Mouse (Mus musculus) forebrain, embryonic 13.5 days (tissue): Measurements from ENCODE around the gene Rnf215. TPM values are rescaled to one million over a fixed set of nuclear protein-coding genes. Genes with fewer than 3 reads are reported as not detected.
A peak's percentile ranks its signal among the peaks of the same experiment; 100 is the strongest.

ENCODE experiments used
- ATAC-seq: fragments of 200-750 bp; cut with Nextera tagmentation; 2 replicates; pipeline ENCODE4 v1.8.0; 2017
- H3K27ac ChIP-seq: fragments of 300-500 bp; sonication (generic); 2 replicates; pipeline ENCODE4 v1.5.1; 2015; ENCODE audit warnings: inconsistent platforms, mild to moderate bottlenecking, moderate library complexity
- H3K27me3 ChIP-seq: fragments of 300-500 bp; sonication (generic); 2 replicates; pipeline ENCODE4 v1.6.1; 2015; ENCODE audit warnings: mild to moderate bottlenecking, inconsistent platforms
- H3K36me3 ChIP-seq: fragments of 300-500 bp; sonication (generic); 2 replicates; pipeline ENCODE4 v1.6.1; 2015; ENCODE audit warnings: mild to moderate bottlenecking, inconsistent platforms; ENCODE audit not compliant: poor library complexity, severe bottlenecking
- H3K4me1 ChIP-seq: fragments of 300-500 bp; sonication (generic); 2 replicates; pipeline ENCODE4 v1.6.1; 2015; ENCODE audit warnings: inconsistent platforms
- H3K4me2 ChIP-seq: fragments of 300-500 bp; sonication (generic); 2 replicates; pipeline ENCODE4 v1.6.1; 2015; ENCODE audit warnings: inconsistent platforms, mild to moderate bottlenecking, moderate library complexity
- H3K4me3 ChIP-seq: fragments of 300-500 bp; sonication (generic); 2 replicates; pipeline ENCODE4 v1.5.1; 2015; ENCODE audit warnings: mild to moderate bottlenecking, inconsistent platforms
- H3K9ac ChIP-seq: fragments of 300-500 bp; sonication (generic); 2 replicates; pipeline ENCODE4 v1.6.1; 2015; ENCODE audit warnings: mild to moderate bottlenecking, inconsistent platforms
- H3K9me3 ChIP-seq: fragments of 300-500 bp; sonication (generic); replicated peaks from 2 replicates; pipeline ENCODE4 v1.6.1; 2016; ENCODE audit warnings: inconsistent platforms
- WGBS: fragments of 180-500 bp; shearing (Covaris S2); methylation state at CpG from one replicate; pipeline ENCODE4 v1.1.7; 2015; 5-methylcytosine and 5-hydroxymethylcytosine counted together
- polyA plus RNA-seq: library from polyadenylated mRNA; unstranded; fragments of >200 nt; fragmentation: Nextera tagmentation; extraction: Ambion mirVana; gene quantifications from 2 replicates; pipeline ENCODE4 v1.2.1, GENCODE M21; 2015

Rnf215 gene
- polyA plus RNA-seq, 1 experiment from 2014 or later: 37.5 TPM

DNA sequence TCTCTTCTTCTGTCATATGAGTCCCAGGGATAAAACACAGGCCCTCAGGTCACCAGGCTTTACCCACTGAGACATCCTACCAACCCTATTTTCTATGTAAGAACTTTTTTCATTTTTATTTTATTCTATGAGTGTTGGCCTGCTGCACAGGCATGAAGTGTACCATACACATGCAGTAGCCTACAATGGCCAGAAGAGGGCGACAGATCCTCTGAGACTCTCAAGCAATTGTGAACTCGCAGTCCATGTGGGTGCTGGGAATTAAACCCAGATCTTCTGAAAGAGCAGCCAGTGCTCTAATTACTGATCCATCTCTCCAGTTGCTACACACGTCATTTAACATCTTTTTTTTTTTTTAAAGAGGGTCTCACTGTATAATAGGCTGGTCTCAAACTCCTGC, 1.6 kb upstream of the Rnf215 start:
- no peak overlapping the region for H3K4me2 ChIP-seq
- H3K27me3 ChIP-seq: no peaks in the 10 kb centered on the region
- WGBS: 57% methylated on average over 3 of the region's 3 CpGs
- H3K4me1 ChIP-seq: peaks cover 26% of the 10 kb centered on the region
- ATAC-seq: no peak
- no peak overlapping the region for H3K27ac ChIP-seq
- H3K9me3 ChIP-seq: no peaks in the 10 kb centered on the region
- no peak overlapping the region for H3K4me3 ChIP-seq
- peaks cover 18% of the 10 kb centered on the region for H3K36me3 ChIP-seq
- no peak overlapping the region for H3K9ac ChIP-seq

DNA sequence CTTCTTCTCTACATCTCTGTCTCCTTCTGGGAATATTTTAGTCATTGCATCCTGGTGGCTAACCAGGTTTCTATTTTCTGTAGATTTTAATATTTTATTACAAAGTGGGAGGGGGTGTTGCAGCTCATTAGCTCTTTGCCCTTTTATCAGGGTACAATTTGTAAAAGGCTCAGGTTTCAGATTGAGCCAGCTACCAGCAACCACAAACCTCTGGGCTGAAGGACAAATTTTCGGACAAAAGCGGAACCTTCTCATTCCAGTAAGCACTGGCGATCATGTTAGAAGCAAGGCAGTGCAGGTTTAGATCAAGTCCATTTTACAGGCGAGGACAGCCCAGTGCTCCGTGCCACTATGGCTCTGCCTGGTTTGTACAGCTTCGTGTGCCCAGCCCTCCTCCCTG, 602 bp upstream of the Rnf215 start:
- H3K27me3 ChIP-seq: no peaks in the 10 kb centered on the region
- no peak overlapping the region for H3K9ac ChIP-seq
- peak overlapping the region; percentile 71 for H3K4me3 ChIP-seq
- H3K9me3 ChIP-seq: no peaks in the 10 kb centered on the region
- H3K27ac ChIP-seq: no peak overlapping the region
- H3K4me2 ChIP-seq: peak overlapping the region; percentile 91
- H3K4me1 ChIP-seq: peaks cover 26% of the 10 kb centered on the region
- peaks cover 27% of the 10 kb centered on the region for H3K36me3 ChIP-seq
- 57% methylated on average over 6 of the region's 6 CpGs for WGBS
- no peak for ATAC-seq

DNA sequence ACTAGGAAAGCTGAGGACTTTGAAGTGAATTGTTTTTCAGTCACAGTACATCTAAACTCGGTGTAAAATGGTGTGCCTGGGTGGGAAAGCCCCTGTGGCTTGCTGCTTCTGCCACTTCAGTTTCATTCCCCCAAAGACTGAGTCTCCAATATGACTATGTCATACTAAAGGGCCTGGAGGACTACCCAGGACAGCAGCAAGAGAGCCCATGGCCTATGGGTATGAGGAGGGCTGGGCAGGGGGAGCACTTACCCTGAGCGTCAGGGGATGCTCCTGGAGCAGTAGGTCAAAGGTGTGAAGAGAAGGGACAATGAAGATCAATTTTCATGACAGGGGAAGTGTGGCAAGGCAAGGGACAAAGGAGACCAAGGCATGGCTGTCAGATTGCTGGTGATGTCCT, 4.0 kb downstream of the Rnf215 start:
- ATAC-seq: no peak
- no peaks in the 10 kb centered on the region for H3K27me3 ChIP-seq
- WGBS: 78% methylated on average over 2 of the region's 2 CpGs
- H3K4me1 ChIP-seq: peaks cover 26% of the 10 kb centered on the region
- no peaks in the 10 kb centered on the region for H3K9me3 ChIP-seq
- no peak overlapping the region for H3K9ac ChIP-seq
- no peak overlapping the region for H3K27ac ChIP-seq
- H3K36me3 ChIP-seq: peaks cover 71% of the 10 kb centered on the region
- H3K4me3 ChIP-seq: no peak overlapping the region
- H3K4me2 ChIP-seq: no peak overlapping the region

DNA sequence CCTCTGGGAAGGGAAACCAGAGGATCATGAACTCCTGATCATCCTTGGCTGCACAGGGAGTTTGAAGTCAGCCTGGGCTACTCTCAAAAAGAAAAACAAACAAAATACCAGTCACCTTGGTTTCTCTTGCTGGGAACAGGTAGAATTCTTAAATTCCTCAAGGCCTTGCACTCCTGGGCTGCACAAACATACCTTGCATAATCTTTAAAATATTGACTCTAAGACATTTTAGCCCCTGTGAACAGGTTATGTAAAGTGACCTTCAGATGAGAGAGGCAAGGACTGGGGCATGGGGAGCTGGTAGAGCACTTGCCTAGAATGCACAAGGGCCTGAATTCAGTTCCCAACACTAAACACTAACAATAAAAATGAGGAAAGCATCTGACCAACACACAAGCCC, 6.5 kb downstream of the Rnf215 start:
- no peaks in the 10 kb centered on the region for H3K27me3 ChIP-seq
- H3K4me2 ChIP-seq: no peak overlapping the region
- no peak overlapping the region for H3K27ac ChIP-seq
- ATAC-seq: no peak
- H3K4me1 ChIP-seq: peaks cover 16% of the 10 kb centered on the region
- no peaks in the 10 kb centered on the region for H3K9me3 ChIP-seq
- H3K36me3 ChIP-seq: peaks cover 81% of the 10 kb centered on the region
- no peak overlapping the region for H3K9ac ChIP-seq
- H3K4me3 ChIP-seq: no peak overlapping the region

DNA sequence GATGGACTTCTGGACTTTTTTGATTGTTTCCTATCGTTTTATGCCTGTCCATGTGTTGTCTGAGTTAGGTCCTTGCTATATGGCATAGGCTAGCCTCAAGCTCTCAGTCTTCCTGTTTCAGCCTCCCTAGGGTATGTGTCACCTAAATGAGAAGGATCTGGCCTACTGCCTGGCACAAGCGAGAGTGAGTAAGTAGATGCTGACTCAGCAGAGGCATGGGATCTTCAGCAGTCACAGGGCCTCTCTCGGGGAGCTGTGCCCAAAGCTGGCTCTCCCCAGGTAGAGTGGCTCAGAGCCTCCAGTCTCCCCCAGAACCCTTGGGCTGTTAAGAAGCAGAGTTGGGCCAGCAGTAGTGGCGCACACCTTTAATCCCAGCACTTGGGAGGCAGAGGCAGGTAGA, 7.3 kb downstream of the Rnf215 start:
- H3K9ac ChIP-seq: no peak overlapping the region
- H3K36me3 ChIP-seq: peaks cover 77% of the 10 kb centered on the region
- no peaks in the 10 kb centered on the region for H3K27me3 ChIP-seq
- 89% methylated on average over 4 of the region's 4 CpGs for WGBS
- no peak overlapping the region for H3K4me2 ChIP-seq
- H3K4me3 ChIP-seq: no peak overlapping the region
- no peaks in the 10 kb centered on the region for H3K9me3 ChIP-seq
- ATAC-seq: no peak
- H3K27ac ChIP-seq: no peak overlapping the region
- peaks cover 7% of the 10 kb centered on the region; the same call in 1 of the 2 replicates for H3K4me1 ChIP-seq

DNA sequence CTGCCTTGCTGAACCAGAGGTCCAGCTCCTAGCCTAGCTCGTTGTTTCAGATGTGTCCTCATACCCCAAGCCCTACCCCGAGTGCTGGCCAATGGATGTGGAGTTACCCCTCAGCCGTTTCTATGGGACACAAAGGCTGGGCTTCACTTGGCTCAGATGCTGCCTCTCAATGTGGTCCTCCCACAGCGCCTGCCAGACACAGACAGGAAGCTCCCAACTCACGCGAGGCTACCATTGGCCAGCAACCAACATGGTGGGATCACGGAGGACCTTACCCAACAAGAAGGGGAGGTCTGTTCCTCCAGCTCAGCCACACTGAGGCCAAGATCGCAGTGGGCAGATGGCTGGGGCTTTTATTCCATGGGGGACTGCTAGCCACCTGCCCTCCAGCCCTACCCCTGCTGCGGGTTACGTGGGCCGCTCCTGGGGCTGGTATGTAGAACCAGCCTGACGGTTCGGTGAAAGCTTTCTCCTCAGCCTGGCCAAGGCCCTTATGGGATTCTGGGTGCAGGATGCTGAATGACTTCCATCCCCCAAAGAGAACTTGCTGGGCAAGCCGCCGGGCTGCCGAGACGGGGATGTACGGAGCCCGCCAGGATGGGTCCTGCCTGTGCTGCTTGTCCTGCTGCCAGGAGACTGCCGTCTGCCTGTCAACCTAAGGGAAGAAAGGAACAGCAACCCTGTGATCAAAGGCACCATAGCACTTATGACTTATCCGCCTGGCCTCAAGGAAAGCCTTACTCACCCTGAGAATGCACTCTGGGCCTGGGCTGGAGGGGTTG, 8.5 kb downstream of the Rnf215 start:
- H3K9ac ChIP-seq: no peak overlapping the region
- WGBS: 92% methylated on average over 21 of the region's 21 CpGs
- H3K36me3 ChIP-seq: peaks cover 68% of the 10 kb centered on the region
- no peaks in the 10 kb centered on the region for H3K9me3 ChIP-seq
- H3K4me1 ChIP-seq: no peaks in the 10 kb centered on the region
- H3K27me3 ChIP-seq: no peaks in the 10 kb centered on the region
- ATAC-seq: no peak
- H3K27ac ChIP-seq: no peak overlapping the region
- H3K4me2 ChIP-seq: no peak overlapping the region
- H3K4me3 ChIP-seq: no peak overlapping the region

DNA sequence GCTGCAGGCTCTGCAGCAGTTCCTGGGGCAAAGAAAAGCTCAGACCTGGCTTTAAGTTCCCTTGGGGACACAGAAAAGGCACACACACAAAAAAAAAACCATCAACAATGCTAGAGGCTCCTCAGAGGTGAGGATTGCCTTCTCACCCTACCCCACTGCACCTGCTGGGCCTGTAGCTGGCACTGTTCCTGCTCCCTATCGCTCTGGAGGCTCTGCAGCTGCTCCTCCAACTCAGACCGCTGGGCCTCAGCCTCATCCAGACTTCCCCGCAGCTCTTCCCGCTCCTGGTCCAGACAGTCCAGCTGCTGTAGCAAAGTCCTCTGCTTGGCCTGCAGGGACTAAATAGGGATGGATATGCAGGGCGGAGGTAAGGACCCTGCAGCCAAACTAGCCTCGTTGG, 11.4 kb downstream of the Rnf215 start:
- ATAC-seq: no peak
- no peaks in the 10 kb centered on the region for H3K4me1 ChIP-seq
- no peak overlapping the region for H3K4me2 ChIP-seq
- 79% methylated on average over 6 of the region's 6 CpGs for WGBS
- no peak overlapping the region for H3K27ac ChIP-seq
- no peak overlapping the region; the same call in 1 of the 2 replicates for H3K9ac ChIP-seq
- H3K36me3 ChIP-seq: peaks cover 41% of the 10 kb centered on the region
- H3K9me3 ChIP-seq: no peaks in the 10 kb centered on the region
- H3K4me3 ChIP-seq: no peak overlapping the region
- H3K27me3 ChIP-seq: no peaks in the 10 kb centered on the region

DNA sequence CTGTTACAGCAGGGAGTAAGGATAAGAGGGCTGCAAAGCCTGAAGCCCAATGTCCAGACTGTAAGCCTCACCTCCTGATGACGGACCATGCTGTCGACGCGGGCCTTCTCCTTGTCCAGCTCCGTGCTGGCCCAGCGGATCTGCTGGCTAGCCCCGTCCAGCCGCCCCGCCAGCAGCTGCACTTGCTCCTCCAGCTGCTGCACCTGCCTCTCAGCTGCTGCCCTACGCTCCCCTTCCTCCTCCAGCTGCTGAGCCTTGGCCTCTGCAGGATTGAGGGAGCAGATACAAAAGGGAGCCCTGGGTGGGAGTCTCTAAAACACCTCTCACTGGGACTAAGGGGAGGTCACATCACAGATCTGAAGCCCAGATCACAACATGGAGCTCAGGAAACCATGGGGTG, 12.1 kb downstream of the Rnf215 start:
- H3K27me3 ChIP-seq: no peaks in the 10 kb centered on the region
- no peak overlapping the region for H3K9ac ChIP-seq
- H3K36me3 ChIP-seq: peaks cover 34% of the 10 kb centered on the region
- H3K9me3 ChIP-seq: no peaks in the 10 kb centered on the region
- no peak overlapping the region for H3K4me3 ChIP-seq
- no peak overlapping the region for H3K27ac ChIP-seq
- WGBS: 80% methylated on average over 10 of the region's 10 CpGs
- no peak for ATAC-seq
- H3K4me1 ChIP-seq: no peaks in the 10 kb centered on the region
- no peak overlapping the region for H3K4me2 ChIP-seq

DNA sequence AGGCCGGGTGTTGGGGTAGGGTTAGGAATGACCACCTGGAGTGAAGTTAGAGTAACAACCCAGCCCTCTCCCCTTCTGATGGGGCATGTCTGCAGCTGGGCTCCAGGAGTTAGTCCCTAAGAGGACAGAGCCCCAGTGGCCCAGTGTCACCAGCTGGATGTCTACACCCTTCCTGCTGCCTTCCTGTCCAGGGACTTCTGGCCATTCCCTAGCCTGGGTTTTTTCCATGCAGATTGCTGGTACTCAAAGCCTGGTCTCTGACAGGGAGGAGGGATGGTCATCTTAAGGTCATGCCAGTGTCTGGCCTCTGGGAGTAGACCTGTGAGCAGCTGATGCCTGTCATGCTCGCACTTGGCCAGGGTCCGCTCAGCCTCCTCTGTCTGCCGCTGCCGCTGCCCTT, 13.1 kb downstream of the Rnf215 start:
- Histone ChIP-seq H3K9ac (no peak overlapping the region), H3K4me1 (no peaks in the 10 kb centered on the region), H3K4me3 (no peak overlapping the region), H3K4me2 (no peak overlapping the region), H3K36me3 (peaks cover 24% of the 10 kb centered on the region), H3K27me3 (no peaks in the 10 kb centered on the region), H3K9me3 (no peaks in the 10 kb centered on the region), H3K27ac (no peak overlapping the region)
- 94% methylated on average over 5 of the region's 5 CpGs for WGBS
- no peak for ATAC-seq

DNA sequence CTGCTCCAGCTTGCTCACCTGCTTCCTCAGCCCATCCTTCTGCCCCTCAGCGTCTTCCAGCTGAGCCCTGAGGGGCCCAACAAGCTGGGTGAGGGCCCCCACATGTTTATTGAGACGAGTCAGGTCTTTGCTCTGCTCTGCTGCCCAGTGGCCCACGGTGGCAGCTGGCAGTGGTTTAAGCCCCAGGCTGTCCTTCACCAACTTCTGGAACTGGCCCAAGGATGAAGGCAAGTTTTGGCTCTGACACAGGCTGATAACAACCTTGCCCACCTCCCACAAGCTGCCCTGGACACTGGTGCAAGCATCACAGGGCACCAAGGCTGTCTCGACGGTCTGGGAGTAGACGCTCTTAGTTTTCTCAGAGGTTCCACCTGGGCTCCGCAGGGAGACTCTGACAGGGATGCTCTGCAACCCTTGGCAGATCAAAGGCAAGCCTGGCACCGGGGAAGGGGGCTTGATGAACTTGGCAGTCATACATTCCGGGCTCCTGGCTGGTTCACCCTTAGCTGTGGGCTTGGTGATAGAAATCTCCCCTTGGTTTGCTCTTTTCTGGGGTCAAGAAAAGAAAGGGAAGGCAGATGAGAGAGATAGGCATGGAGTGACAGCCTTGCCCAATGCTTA, 13.6 kb downstream of the Rnf215 start:
- 85% methylated on average over 9 of the region's 9 CpGs for WGBS
- Histone ChIP-seq H3K36me3 (peaks cover 18% of the 10 kb centered on the region), H3K4me2 (no peak overlapping the region), H3K27ac (no peak overlapping the region), H3K9ac (no peak overlapping the region), H3K9me3 (no peaks in the 10 kb centered on the region), H3K27me3 (no peaks in the 10 kb centered on the region), H3K4me3 (no peak overlapping the region), H3K4me1 (no peaks in the 10 kb centered on the region)
- ATAC-seq: no peak

DNA sequence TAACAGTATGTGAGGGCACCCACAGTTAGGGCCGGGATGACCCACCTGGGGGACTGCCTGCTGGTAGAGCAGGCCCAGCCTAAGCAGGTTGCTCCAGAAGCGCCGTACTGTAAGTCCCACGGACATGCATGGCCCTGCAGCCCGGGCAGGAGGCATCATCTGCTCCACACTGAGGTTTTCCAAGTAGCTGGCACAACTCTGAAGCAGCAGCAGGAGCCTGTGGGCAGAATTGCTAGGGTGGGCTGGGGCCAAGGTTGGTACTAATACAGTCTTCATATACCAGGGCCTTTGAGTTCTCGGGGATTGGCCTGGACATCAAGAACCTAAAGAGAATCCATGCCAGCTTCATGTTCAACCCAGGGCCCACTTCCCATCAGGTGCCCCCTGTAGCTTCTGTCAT, 14.9 kb downstream of the Rnf215 start:
- Histone ChIP-seq H3K9ac (no peak overlapping the region), H3K27me3 (no peaks in the 10 kb centered on the region), H3K4me2 (no peak overlapping the region), H3K9me3 (no peaks in the 10 kb centered on the region), H3K4me3 (no peak overlapping the region), H3K36me3 (peaks cover 8% of the 10 kb centered on the region; the same call in 1 of the 2 replicates), H3K4me1 (no peaks in the 10 kb centered on the region), H3K27ac (no peak overlapping the region)
- ATAC-seq: no peak
- 89% methylated on average over 6 of the region's 6 CpGs for WGBS

DNA sequence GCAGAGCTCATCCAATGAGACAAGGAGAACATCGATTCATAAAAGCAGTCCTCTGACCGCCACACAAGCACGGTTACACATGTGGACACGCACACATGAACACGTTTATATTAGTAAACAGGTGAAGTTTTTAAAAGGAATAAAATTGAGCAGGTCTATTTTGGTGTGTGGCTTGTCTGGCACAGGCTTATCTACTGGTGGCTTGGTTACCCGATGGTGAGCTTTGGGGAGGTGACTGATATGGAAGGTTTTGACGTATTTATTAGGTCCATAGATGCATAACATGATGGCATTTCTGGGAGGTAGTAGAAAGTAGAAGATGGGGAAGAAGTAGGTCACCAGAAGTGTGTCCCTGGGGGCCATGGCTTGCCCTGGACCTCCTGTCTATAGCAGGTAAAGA, 18.7 kb downstream of the Rnf215 start:
- Histone ChIP-seq H3K36me3 (no peaks in the 10 kb centered on the region), H3K4me2 (no peak overlapping the region), H3K4me1 (no peaks in the 10 kb centered on the region), H3K4me3 (no peak overlapping the region), H3K9ac (no peak overlapping the region), H3K27ac (no peak overlapping the region), H3K9me3 (no peaks in the 10 kb centered on the region), H3K27me3 (no peaks in the 10 kb centered on the region)
- ATAC-seq: no peak
- WGBS: 95% methylated on average over 7 of the region's 7 CpGs

DNA sequence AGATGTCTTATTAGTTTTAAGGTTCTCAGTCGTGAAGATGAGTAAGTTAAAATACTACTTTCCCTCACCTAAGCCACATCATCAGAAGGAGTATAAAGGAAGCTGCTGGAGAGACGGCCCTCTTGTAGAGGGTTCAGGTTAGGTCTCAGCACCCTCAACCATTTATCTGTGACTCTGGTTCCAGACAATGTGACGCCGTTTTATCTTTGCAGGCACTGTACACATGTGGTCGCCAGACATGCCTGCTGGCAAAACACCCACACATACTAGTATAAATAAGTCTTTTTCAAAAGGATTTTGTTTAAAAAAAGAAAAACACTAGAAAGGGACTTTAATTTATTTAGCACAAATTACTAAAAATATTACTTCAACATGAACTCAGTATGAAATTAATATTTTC, 20.6 kb downstream of the Rnf215 start:
- Histone ChIP-seq H3K9ac (no peak overlapping the region), H3K4me3 (no peak overlapping the region), H3K27me3 (no peaks in the 10 kb centered on the region), H3K9me3 (no peaks in the 10 kb centered on the region), H3K4me2 (no peak overlapping the region), H3K36me3 (no peaks in the 10 kb centered on the region), H3K4me1 (peaks cover 12% of the 10 kb centered on the region; the same call in 1 of the 2 replicates), H3K27ac (no peak overlapping the region)
- no peak for ATAC-seq
- 83% methylated on average over 5 of the region's 5 CpGs for WGBS
